9 mouse cellular contexts compared by ENCODE assay signal in genomic region chr17:28769875-28770421, GRCm38 (mm10). TPM values are rescaled to one million over a fixed set of nuclear protein-coding genes. Genes with fewer than 3 reads are reported as not detected.
A peak's percentile ranks its signal among the peaks of the same experiment; 100 is the strongest.
DNase-seq lines count a peak whose midpoint lies in the region; ATAC-seq lines count a peak whose summit lies in the region.
"Had no signal": no experiment of that assay in that cellular context is flagged by ENCODE, and none has a peak within 500 bp of the region (broad histone marks: within the 10 kb centered on the region; RNA-seq: fewer than 3 reads in every experiment).

No protein-coding gene starts in this region.

- intact Hi-C loops in left cerebral cortex, postnatal 4 days (cut with DNase I) = loop anchor here (10.0 kb wide), 1 partner anchor 155 kb away; no protein-coding TSS in a partner anchor
- intact Hi-C loops in gastrocnemius, postnatal 36 days (cut with DNase I) = no loop called here

- no peak overlapping the region for H3K27ac ChIP-seq in heart, embryonic 16.5 days (ENCODE audit: low read length)
- no peak overlapping the region for H3K27ac ChIP-seq in limb, embryonic 12.5 days
- H3K27ac ChIP-seq in midbrain, embryonic 15.5 days = no peak overlapping the region
- H3K27ac ChIP-seq: macrophage had no signal

- 3% methylated on average over 24 of the region's 24 CpGs for WGBS in heart, embryonic 16.5 days
- WGBS in limb, embryonic 12.5 days = 6% methylated on average over 24 of the region's 24 CpGs
- 3% methylated on average over 24 of the region's 24 CpGs for WGBS in midbrain, embryonic 15.5 days

- peaks cover 21% of the 10 kb centered on the region for H3K27me3 ChIP-seq in heart, embryonic 16.5 days (ENCODE audit: control insufficient read depth, insufficient read depth, low read length)
- peaks cover 58% of the 10 kb centered on the region for H3K27me3 ChIP-seq in limb, embryonic 12.5 days
- H3K27me3 ChIP-seq in midbrain, embryonic 15.5 days (replicated peaks) = peaks cover 30% of the 10 kb centered on the region

- H3K9ac ChIP-seq in heart, embryonic 16.5 days (ENCODE audit: low read length) = peak overlapping the region; percentile 61
- peak overlapping the region; percentile 60 for H3K9ac ChIP-seq in limb, embryonic 12.5 days (replicated peaks)
- H3K9ac ChIP-seq in midbrain, embryonic 15.5 days = peak overlapping the region; percentile 24; the same call in 1 of the 2 replicates

- H3K4me2 ChIP-seq in heart, embryonic 16.5 days (ENCODE audit: low read depth, low read length) = peak overlapping the region; percentile 86
- H3K4me2 ChIP-seq in limb, embryonic 12.5 days = peak overlapping the region; percentile 91
- peak overlapping the region; percentile 80 for H3K4me2 ChIP-seq in midbrain, embryonic 15.5 days

- H3K4me3 ChIP-seq in heart, embryonic 16.5 days (ENCODE audit: low read length) = peak overlapping the region; percentile 49
- peak overlapping the region; percentile 50 for H3K4me3 ChIP-seq in limb, embryonic 12.5 days (replicated peaks)
- H3K4me3 ChIP-seq in midbrain, embryonic 15.5 days = peak overlapping the region; percentile 34

- H3K4me1 ChIP-seq in heart, embryonic 16.5 days (ENCODE audit: control insufficient read depth, insufficient read depth, low read length) = peaks cover 12% of the 10 kb centered on the region
- H3K4me1 ChIP-seq in limb, embryonic 12.5 days (replicated peaks) = peaks cover 19% of the 10 kb centered on the region
- H3K4me1 ChIP-seq in midbrain, embryonic 15.5 days = peaks cover 15% of the 10 kb centered on the region

- no peaks in the 10 kb centered on the region for H3K36me3 ChIP-seq in heart, embryonic 16.5 days (ENCODE audit: control insufficient read depth, insufficient read depth)
- no peaks in the 10 kb centered on the region for H3K36me3 ChIP-seq in limb, embryonic 12.5 days
- H3K36me3 ChIP-seq in midbrain, embryonic 15.5 days (replicated peaks) = no peaks in the 10 kb centered on the region

- peak; percentile 27 for DNase-seq in left cerebral cortex, postnatal 4 days
- DNase-seq in left cerebral cortex, adult 8-10 months (ENCODE audit: low spot score in 2 of 2) = no peak
- peak; percentile 37 to 54 for DNase-seq in cerebellum, postnatal 25 days
- no peak for DNase-seq in gastrocnemius, postnatal 36 days

- H3K9me3 ChIP-seq in heart, embryonic 16.5 days (replicated peaks; ENCODE audit: control insufficient read depth, low read length) = no peaks in the 10 kb centered on the region
- H3K9me3 ChIP-seq in limb, embryonic 12.5 days = no peaks in the 10 kb centered on the region
- no peaks in the 10 kb centered on the region for H3K9me3 ChIP-seq in midbrain, embryonic 15.5 days

- no peak; the same call in 1 of the 2 replicates for ATAC-seq in heart, embryonic 16.5 days (replicated peaks; ENCODE audit: extremely low read depth, insufficient read depth, low FRiP score)
- no peak for ATAC-seq in limb, embryonic 12.5 days (ENCODE audit: insufficient number of reproducible peaks, insufficient read depth, low FRiP score, low TSS enrichment, low read depth)
- no peak for ATAC-seq in midbrain, embryonic 15.5 days (replicated peaks)
- no peak for ATAC-seq in erythroid progenitor cell, adult 5-6 weeks (replicated peaks; ENCODE audit: low FRiP score, poor library complexity, severe bottlenecking)

RNA-seq across cellular contexts. Expression of gene Mapk13, which starts 0.9 kb away (rescaled TPM):
- total RNA-seq in left cerebral cortex, postnatal 4 days (2021) = under 1 TPM; 0.72 to 0.83 TPM
- 1 to 10 TPM; 2.1 to 3.4 (median 2.7) TPM for total RNA-seq in left cerebral cortex, adult 8-10 months (2022)
- 4.3 and 8.8 TPM in 2 replicates for polyA plus RNA-seq in heart, embryonic 16.5 days (2015; fragmentation: Nextera tagmentation; extraction: Ambion mirVana)
- polyA plus RNA-seq in limb, embryonic 12.5 days (2016; fragmentation: Nextera tagmentation; extraction: Ambion mirVana) = 13.5 and 15.6 TPM in 2 replicates
- polyA plus RNA-seq in midbrain, embryonic 15.5 days (2015; fragmentation: Nextera tagmentation; extraction: Ambion mirVana) = 0.86 and 1.1 TPM in 2 replicates
- total RNA-seq in erythroid progenitor cell, adult 5-6 weeks (2015; ENCODE audit: low replicate concordance) = 2.2 and 12.2 TPM in 2 replicates
- 0.61 and 4.2 TPM in 2 replicates for total RNA-seq in erythroid progenitor cell, adult 5-6 weeks (2017; ENCODE audit: low replicate concordance)
- not detected for total RNA-seq in gastrocnemius, postnatal 36 days (2021)

RNA-seq across cellular contexts. Expression of gene Brpf3, which starts 30.9 kb away (rescaled TPM):
- 10 to 100 TPM; 40.4 to 41.5 TPM for total RNA-seq in left cerebral cortex, postnatal 4 days (2021)
- 10 to 100 TPM; 44.2 to 56.6 (median 52.6) TPM for total RNA-seq in left cerebral cortex, adult 8-10 months (2022)
- 6.7 and 7.2 TPM in 2 replicates for polyA plus RNA-seq in heart, embryonic 16.5 days (2015; fragmentation: Nextera tagmentation; extraction: Ambion mirVana)
- polyA plus RNA-seq in limb, embryonic 12.5 days (2016; fragmentation: Nextera tagmentation; extraction: Ambion mirVana) = 12.7 and 13.0 TPM in 2 replicates
- polyA plus RNA-seq in midbrain, embryonic 15.5 days (2015; fragmentation: Nextera tagmentation; extraction: Ambion mirVana) = 6.9 and 9.5 TPM in 2 replicates
- total RNA-seq in erythroid progenitor cell, adult 5-6 weeks (2015; ENCODE audit: low replicate concordance) = 497 and 560 TPM in 2 replicates
- total RNA-seq in erythroid progenitor cell, adult 5-6 weeks (2017; ENCODE audit: low replicate concordance) = 243 and 286 TPM in 2 replicates
- total RNA-seq in gastrocnemius, postnatal 36 days (2021) = 10 to 100 TPM; 12.5 to 20.2 TPM

RNA-seq across cellular contexts. Expression of gene AC170998.1, which starts 44.1 kb away (rescaled TPM):
- 1 to 10 TPM; 2.0 to 3.4 TPM for total RNA-seq in left cerebral cortex, postnatal 4 days (2021)
- 1 to 10 TPM; 1.3 to 4.8 (median 1.5) TPM for total RNA-seq in left cerebral cortex, adult 8-10 months (2022)
- polyA plus RNA-seq in heart, embryonic 16.5 days (2015; fragmentation: Nextera tagmentation; extraction: Ambion mirVana) = 2.0 TPM in 2 replicates
- polyA plus RNA-seq in limb, embryonic 12.5 days (2016; fragmentation: Nextera tagmentation; extraction: Ambion mirVana) = 4.0 and 4.3 TPM in 2 replicates
- 2.4 TPM in 2 replicates for polyA plus RNA-seq in midbrain, embryonic 15.5 days (2015; fragmentation: Nextera tagmentation; extraction: Ambion mirVana)
- total RNA-seq in erythroid progenitor cell, adult 5-6 weeks (2015; ENCODE audit: low replicate concordance) = 2.1 TPM in 1 of 2 replicates, not detected in the other
- 13.0 TPM in 1 of 2 replicates, not detected in the other for total RNA-seq in erythroid progenitor cell, adult 5-6 weeks (2017; ENCODE audit: low replicate concordance)
- 1 to 10 TPM in 1 of 2 experiments, under 1 TPM in 1; 0.74 to 1.1 TPM for total RNA-seq in gastrocnemius, postnatal 36 days (2021)

Comparison
In these comparisons a context has a peak if more than half of its experiments do, and no peak if none do; other contexts are left out.
1. DNase-seq: peak in left cerebral cortex, postnatal 4 days (single experiment) and cerebellum, postnatal 25 days (2 of 2); none in left cerebral cortex, adult 8-10 months (0 of 2) and gastrocnemius, postnatal 36 days (0 of 2).
2. RNA of gene Brpf3, which starts 30.9 kb away (total RNA-seq): 243 to 560 TPM in erythroid progenitor cell, adult 5-6 weeks; 44.2 to 56.6 TPM in left cerebral cortex, adult 8-10 months, 40.4 to 41.5 TPM in left cerebral cortex, postnatal 4 days and 12.5 to 20.2 TPM in gastrocnemius, postnatal 36 days; every median in the first group is over 4 times any median in the second.
3. Peak in every context shown above with its lines, with median percentiles within 50 percentile points of each other: H3K4me2 ChIP-seq, H3K4me3 ChIP-seq and H3K9ac ChIP-seq.